Mouse (Mus musculus) common myeloid progenitor, adult 5-6 weeks (primary cell): ENCODE results near the gene Nusap1. TPM values are rescaled to one million over a fixed set of nuclear protein-coding genes. Genes with fewer than 3 reads are reported as not detected.
"Not testable (repeated sequence)": the region's sequence is repeated elsewhere in the genome, so short reads cannot be mapped to it uniquely, and the experiment has no call there.

Source experiments
- ATAC-seq: replicated peaks from 2 replicates; pipeline ENCODE4 v1.8.0; 2016; ENCODE audit warnings: low read depth, mild to moderate bottlenecking, moderate TSS enrichment, inconsistent platforms; ENCODE audit not compliant: poor library complexity, severe bottlenecking
- total RNA-seq: library from RNA; stranded (forward); fragments of 200-1000, 187-1606 nt; gene quantifications from 2 replicates; pipeline ENCODE4 v1.2.3, GENCODE M21; 2017

Gene Nusap1
- 89.7 and 98.6 TPM in 2 replicates for total RNA-seq

DNA sequence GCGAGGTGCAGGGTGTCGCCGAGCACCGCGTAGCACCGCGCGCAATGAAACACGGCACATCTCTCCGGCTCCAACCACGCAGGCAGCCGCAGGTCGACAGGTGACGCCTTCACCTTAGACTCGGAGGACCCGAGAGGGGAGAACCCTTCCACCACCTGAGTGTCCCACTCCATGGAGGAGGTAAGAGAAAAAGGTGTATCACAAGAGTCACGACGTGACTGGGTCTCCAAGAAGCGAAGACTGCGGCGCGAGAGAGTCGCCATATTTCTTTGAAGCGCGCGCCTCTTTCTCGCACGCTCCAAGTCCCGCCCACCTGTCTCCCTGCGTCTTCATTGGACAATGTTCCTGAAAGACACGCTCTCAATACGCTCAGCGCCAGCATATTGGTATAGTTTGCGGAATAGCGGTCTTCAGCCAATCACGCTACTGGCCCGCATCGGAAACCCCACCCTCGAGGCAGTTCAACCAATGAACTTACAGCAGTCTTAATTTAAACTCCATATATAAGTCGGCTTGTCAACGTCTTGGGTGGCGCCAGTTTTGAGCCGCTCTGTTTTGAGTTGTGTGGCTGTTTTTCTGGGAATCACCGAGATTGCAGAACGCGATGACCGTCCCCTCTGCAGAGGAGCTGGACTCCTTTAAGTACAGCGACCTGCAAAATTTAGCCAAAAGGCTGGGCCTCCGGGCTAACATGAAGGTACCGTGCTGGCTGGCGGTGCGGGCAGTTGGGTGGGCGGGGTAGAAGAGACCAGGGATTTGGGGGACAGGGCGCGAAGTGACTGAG is at the start of gene Nusap1, which contains the start of gene Oip5:
Nusap1 (plus strand) TSS at position 100 of the 784 bp plus-strand sequence.
Oip5 (minus strand) TSS at position 271 of the 784 bp plus-strand sequence.
- ATAC-seq = peak; percentile 99

DNA sequence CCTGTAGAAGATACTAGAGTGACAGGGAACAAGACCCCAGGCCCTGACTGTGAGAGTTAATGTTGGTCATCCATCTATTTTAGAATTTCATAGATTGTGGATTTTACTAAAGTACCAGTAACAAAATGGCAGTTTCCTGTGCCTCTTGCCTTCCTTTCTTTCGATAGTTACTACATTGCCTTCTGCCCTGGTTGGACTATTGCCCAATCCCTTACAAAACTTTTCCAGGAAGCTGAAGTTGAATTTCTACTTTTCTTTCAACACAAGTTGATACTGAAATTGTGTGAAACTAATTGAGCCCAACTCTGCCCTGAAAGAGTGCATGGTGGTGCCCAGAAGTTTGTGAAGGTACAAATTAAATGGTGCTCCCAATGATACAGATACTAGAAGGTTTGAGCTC is 45.6 kb upstream of the Nusap1 start:
- no peak for ATAC-seq

DNA sequence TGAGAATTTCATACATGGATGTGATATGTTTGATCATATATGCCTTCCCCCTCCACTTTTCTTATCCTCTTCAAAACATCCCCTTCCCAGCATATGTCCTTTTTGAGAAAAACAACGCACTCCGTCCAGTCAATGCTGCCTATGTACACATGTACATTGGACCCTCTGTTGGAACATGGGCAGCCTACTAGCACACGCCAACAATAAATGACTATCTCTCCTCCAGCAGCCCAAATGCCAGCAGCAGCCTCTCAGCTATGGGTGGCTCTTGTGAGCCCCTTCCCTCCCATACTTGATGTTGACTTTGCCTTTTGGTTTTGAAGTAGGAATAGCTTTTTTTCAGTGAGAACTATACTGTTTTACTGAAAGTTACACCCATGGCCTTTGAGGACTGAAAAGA is 36.5 kb upstream of the Nusap1 start:
- no peak for ATAC-seq

DNA sequence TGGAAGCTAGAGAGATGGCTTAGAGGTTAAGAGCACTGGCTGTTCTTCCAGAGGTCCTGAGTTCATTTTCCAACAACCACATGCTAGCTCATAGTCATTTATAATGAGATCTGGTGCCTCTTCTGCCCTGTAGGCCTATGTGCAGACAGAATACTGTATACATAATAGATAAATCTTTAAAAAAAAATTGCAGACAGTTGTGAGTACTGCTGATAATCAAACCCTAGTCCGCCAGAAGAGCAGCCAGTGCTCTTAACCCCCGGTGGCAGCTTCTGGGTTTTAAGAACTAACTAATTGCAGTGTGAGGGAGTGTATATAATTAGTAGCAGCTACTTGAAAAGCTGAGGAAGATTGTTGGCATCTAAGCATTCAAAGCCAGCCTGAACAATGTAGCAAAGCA is 34.7 kb upstream of the Nusap1 start:
- no peak for ATAC-seq

DNA sequence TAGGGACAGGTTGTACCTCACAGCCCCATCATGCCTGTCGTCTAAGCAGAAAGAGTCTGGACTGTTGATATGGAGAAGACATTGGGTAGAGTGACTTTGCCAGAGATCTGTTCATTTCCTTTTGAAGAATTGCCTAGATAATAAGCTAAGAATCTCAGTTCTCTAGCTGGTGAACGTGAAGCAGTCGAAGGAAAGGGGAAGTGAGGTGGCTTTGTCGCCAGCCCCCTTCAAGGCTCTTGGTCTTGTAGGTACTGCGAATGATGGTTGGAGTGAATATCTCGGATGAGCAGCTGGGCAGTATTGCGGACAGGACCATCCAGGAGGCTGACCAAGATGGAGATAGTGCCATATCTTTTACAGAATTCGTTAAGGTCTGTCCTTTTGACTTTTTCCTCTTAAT is 33.8 kb upstream of the Nusap1 start:
- ATAC-seq = no peak

DNA sequence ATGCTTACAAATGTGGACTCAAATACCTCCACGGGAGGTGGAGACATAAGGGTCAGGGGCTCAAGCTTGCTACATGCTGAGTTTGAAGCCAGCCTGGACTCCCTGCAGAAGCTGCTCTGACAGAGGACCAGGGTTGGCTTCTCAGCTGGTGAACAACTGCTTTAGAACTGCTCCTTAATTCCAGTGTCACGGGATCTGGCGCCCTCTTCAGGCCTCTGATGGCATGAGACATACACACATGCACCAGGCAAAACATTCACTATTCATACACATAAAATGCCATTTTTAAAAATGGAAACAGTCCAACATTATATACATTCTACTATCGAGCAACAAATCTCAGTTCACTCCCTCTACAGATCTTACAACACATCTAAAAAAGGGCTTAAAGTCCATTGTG is 30.7 kb upstream of the Nusap1 start:
- ATAC-seq = peak; percentile 76

DNA sequence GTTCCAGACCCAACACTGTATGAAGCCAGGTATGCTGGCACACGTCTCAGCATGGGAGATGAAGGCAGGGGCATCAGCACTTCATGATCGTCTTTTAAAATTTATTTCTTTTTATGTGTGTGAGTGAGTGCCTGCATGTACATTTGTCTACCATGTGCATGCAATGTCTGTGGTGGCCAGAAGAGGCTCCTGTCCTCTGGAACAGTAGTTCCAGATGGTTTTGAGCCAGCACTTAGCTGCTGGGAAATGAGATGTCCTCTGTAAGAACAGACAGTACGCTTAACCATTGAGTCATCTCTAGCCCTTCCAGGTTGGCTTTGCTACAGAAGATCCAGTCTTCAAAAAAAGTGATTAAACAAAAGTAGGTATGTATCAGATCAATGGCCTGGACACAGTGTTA is 26.9 kb upstream of the Nusap1 start:
- ATAC-seq = no peak

DNA sequence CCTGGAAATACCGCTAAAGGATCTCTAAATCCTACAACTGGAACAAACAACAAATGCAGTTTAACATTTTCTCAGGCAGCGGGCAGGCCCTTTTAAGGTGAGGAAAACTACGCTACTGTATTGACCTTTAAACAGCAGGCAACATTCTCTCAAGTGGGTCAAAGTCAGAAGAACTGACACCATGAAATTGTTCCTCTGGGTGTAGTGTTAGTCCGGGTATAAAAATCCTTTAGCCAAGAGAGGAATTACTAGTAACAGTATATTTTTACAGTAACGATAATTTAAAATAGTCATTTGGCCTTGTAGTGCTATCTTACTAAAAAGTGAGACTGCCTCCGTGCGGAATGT is 24.4 kb upstream of the Nusap1 start:
- ATAC-seq = no peak

DNA sequence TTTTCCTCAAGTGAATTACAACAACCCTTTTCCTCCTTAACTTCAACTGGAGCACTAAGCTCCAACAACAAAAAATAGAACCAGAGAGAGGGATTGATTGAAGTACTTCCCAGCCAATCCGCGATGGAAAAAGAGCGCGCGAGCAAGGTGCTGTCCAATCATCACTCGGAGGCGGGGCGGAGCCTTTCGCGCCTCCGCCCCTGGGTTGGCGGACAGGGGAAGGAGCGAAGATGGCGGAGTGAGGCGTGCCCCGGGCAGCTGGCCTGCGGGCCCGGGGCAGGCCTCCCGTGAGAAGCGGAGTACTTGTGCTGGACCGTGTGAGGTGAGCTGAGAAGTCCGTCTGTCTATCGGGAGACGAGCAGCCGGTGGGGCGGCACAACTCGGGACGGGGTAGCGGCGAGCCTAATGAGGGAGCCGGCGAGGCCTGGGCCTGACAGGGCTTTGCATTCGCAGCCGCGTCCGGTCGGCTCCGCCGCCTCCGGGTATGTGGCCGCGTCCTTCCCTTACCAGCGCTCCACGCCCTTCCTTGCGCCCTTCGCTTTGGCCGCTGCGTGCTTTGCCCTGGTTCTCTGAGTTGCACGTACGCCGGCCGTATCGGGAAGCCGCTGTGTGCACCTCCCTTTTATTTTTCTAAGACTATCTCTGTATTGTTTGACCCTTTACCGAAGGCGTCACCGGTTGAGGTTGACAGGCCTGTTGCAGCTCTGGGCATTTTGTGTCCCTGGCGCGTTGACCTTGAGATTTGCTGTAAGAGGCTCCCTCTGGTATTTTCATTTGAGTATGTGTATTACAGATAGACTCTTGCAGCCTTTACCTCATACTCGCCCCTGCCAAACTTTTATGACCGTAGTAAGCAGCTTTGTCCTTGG is 23.8 kb upstream of the Nusap1 start:
- peak; percentile 97 for ATAC-seq

DNA sequence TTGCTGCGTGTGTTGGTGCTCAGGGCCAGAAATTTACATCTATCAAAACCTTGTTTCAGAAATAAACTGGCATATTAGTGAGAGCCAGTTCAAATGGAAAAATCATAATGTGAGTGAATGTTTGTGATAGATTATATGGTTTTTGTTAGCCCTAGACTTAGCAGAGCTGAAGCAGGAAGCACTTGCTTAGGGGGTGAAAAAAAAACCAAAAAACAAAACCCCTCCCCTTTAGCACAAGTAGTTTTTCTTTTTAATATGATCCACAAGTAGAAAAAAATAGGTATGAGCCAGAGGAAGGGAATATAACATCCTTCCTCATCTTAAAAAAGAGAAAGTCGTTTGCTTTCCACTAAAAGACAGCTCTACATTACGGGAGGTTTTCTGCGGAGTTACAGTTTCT is 22.8 kb upstream of the Nusap1 start:
- ATAC-seq = no peak

DNA sequence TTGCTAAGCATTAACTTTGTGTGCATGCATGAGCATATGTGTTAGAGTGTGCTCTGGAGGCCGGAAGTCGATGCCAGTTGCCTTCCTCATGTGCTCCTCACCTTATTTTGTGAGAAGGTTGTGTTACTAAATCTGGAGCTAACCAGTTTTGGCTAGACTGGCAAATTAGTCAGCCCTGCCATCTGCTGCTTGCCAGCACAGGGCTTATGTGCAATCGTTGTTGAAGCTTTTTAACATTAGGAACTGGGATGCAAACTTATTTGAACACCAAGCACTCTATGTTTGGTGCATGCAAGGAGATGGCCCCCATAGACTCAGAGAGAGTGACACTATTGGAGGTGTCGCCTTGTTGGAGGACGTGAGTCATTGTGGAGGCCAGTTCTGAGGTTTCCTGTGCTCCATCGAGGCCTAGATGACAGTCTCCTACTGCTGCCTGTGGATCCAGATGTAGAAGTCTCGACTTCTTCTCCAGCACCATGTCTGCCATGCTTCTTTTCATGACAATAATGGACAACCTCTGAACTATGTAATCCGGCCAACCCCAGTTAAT is 21.2 kb upstream of the Nusap1 start:
- ATAC-seq = peak; percentile 45; the same call in 1 of the 2 replicates

DNA sequence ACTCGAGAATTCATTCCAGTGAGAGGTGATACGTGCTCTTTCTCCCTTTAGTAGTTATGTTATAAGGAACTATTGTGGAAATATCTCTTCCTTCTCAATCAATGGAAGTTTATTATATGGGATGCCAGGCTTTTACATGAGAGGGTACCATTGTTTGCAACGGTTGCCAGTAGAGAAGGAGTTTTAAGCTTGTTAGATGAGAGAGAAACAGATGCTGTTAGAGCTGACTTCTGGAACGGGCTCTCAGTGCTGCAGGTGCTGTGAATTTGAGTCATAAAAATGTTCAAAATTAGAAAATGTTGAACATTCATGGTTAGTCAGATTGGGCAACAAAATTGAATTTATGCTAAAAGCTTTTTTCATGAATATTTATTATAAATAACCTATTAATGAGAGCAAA is 17.1 kb upstream of the Nusap1 start:
- no peak for ATAC-seq

DNA sequence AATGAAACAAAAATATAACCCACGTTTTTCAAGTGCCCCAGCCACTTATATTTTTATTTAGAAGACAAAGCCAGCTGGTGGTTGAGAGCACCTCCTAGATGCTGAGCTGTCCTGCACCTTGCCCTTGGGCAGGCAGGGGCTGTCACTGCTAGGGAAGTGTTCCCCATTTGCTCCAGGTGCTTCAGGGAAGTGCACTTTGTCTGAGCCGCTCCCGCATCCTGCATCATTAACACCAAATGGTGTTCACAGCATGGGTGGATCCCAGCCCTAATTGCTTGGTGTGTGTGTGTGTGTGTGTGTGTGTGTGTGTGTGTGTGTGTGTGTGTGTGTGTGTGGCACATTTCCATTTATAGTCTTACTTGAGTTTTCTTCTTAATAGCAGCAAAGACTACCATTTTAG is 16.5 kb upstream of the Nusap1 start:
- ATAC-seq = not testable (repeated sequence)

DNA sequence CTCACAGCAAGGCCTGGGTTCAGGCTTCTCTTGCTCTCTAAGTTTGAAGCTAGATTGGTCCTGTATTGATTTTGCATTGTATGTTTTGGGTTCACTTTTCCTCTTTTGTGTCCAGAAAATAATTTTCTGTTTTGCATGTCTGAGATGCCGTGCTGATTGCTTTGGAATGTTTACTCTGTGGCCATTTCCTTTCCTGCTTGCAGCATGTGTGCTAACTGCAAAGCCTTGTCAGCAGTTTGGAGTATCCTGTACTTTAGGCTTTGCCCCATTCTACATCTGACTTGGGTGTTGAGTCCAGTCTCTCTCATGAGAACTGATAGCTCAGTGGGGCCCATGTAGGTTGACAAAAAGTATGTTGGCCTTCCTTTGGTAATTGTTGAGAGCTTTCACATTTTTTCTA is 15.6 kb upstream of the Nusap1 start:
- ATAC-seq = no peak

DNA sequence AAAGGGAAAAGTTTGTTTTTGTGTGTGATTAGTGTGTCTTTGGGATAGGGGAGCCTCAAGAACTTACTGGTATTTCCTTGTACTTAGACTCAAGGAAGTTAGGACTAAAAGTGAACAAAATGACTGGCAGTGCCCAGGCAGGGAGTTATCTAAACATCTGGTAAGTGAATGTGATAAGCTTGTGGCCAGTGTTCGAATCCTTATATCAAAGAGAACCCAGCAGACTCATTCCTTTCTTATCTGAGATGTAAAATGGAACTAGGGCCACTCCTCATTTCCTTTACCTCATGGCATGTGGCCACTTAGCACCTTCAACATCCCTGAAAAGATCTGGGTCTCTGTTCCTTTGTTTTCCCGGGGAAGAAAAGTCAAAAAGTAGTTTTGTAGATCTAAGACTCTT is 14.2 kb upstream of the Nusap1 start:
- ATAC-seq = no peak

DNA sequence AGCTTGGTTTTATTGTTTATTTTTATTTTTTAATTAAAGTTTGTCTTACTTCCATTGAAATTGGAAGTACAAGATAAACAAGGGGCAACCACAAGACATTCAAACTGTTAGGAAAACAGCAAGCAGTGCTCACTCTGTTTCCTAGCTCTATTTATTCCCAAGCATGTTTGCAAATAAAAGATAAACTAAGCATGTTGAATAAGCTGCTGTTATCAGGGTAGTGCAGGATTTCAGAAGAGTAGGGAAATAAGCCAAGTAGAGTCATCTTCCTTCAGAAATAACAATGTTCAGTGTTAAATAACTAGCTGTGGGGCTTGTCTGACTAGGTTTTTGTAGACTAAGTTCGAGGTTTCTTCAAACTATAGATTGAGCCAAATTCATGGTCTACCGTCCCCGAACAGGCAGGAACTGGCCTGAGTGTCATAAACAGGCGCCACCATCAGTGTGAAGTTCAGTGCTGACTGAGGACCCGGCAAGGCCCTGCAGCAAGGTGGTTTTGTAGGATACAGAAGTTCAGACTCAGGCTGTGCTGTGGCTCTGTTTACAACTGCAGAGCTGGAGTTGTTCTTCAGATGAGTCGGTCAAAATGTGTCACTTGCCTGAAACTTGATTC is 12.6 kb upstream of the Nusap1 start:
- ATAC-seq = peak; percentile 54

DNA sequence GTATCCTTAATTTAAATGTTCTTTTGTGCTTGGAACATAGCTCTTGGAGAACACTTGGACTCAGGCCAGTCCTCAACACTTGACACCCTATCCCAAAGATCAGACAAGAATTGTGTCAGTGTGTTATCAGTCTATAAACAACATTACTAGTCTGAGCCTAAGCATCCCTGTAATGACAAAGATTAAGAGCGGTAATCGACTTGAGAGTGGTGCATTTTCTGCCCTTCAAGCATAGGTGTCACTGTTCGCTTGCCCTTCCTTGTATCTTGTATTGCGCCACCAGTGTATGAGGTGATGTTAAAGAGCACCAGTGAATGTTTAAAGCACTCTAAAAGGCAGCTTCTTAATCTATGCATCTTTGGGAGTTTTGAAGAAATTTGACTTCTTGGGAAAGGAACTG is 11.1 kb upstream of the Nusap1 start:
- peak; percentile 70; the same call in 1 of the 2 replicates for ATAC-seq

DNA sequence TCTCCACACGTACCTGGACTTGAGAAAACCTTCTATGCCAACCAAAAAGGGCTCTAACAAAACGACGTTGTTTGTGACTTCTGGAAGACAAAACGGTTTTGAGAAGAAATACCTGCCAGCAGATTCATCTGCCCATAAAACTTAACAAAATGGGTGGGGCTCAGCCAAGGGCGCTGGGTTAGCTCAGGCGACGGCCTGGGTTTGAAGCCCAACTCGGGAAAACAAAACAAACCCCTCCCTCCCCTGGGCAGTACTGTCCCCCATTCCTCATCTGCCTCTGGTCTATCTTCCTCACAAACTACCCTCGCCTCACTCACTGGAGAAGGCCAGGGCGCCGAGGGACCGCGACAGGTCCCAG is 278 bp upstream of the Nusap1 start:
- ATAC-seq = peak; percentile 48

DNA sequence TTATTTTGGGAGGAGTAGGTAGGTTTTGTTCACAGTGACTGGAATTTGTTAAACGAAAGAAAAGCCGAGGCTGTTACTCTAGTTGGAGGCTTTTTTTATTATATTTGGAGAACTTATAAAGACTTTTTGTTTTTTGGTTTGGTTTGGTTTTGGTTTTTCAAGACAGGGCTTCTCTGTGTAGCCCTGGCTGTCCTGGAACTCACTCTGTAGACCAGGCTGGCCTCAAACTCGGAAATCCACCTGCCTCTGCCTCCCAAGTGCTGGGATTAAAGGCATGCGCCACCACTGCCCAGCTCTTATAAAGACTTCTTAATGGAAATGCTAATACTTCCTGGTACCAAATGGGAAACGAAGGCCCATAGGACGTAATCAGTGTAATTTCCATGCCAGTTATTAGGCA is 904 bp downstream of the Nusap1 start:
- ATAC-seq = not testable (repeated sequence)

DNA sequence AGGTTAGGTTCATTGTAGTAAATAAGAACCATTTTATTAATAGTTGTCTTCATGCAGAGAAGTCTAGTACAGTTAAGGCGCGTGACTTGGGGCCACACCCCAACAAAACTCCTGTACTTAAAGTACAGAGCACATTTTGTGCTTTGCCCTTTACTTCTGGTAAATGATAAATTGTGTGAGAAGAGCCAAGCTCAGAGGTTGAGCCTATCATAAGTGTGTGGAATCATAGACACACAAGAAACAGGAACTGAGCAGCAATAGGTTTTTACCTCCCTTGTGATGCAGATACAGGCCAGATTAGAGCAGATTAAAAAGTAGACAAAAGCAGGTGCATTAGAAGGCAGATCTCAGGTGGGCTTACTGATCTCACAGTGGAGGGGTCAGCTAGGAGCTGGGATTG is 3.2 kb downstream of the Nusap1 start:
- no peak for ATAC-seq

DNA sequence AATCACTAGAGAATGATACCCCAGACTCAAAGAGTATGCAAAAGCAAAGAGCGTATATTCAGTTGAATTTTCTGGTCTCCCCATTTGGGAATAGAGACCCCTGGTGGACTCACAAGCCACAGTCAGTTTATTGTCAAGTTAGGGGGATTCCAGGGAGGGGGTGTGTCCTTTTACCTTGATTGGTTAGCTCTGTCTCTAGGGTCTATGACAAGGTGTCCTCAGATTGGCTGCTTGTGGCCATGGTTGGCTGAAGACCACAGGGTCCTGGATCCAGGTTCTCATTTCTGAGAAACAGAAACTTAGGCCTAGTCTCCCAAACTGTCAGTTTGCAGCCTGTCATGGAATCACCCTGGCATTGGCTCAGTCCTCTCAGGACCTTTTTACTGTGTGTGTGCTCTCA is 18.7 kb downstream of the Nusap1 start:
- ATAC-seq = peak; percentile 52; the same call in 1 of the 2 replicates
